Mouse (Mus musculus) liver, embryonic 15.5 days (tissue): ENCODE results near the gene Tlcd2. TPM values are rescaled to one million over a fixed set of nuclear protein-coding genes. Genes with fewer than 3 reads are reported as not detected.

Experiments
- ATAC-seq: fragments of 200-750 bp; cut with Nextera tagmentation; 2 replicates; pipeline ENCODE4 v1.8.0; 2017; ENCODE audit warnings: moderate number of reproducible peaks, mild to moderate bottlenecking, moderate library complexity; ENCODE audit not compliant: insufficient read depth
- H3K27ac ChIP-seq: fragments of 300-500 bp; sonication (generic); replicated peaks from 2 replicates; pipeline ENCODE4 v1.5.1; 2015; ENCODE audit warnings: mild to moderate bottlenecking, inconsistent platforms
- H3K27me3 ChIP-seq: fragments of 300-500 bp; sonication (generic); 2 replicates; pipeline ENCODE4 v1.6.1; 2015; ENCODE audit warnings: mild to moderate bottlenecking, inconsistent platforms
- H3K36me3 ChIP-seq: fragments of 300-500 bp; sonication (generic); replicated peaks from 2 replicates; pipeline ENCODE4 v1.6.1; 2015; ENCODE audit warnings: moderate library complexity, mild to moderate bottlenecking, inconsistent platforms
- H3K4me1 ChIP-seq: fragments of 300-500 bp; sonication (generic); replicated peaks from 2 replicates; pipeline ENCODE4 v1.6.1; 2015; ENCODE audit warnings: inconsistent platforms
- H3K4me2 ChIP-seq: fragments of 300-500 bp; sonication (generic); 2 replicates; pipeline ENCODE4 v1.6.1; 2015; ENCODE audit warnings: moderate library complexity, mild to moderate bottlenecking, inconsistent platforms
- H3K4me3 ChIP-seq: fragments of 300-500 bp; sonication (generic); replicated peaks from 2 replicates; pipeline ENCODE4 v1.5.1; 2015; ENCODE audit warnings: mild to moderate bottlenecking, inconsistent platforms
- H3K9ac ChIP-seq: fragments of 300-500 bp; sonication (generic); 2 replicates; pipeline ENCODE4 v1.6.1; 2015; ENCODE audit warnings: moderate library complexity, mild to moderate bottlenecking, inconsistent platforms
- H3K9me3 ChIP-seq: fragments of 300-500 bp; sonication (generic); replicated peaks from 2 replicates; pipeline ENCODE4 v1.6.1; 2016; ENCODE audit warnings: inconsistent platforms
- WGBS: fragments of 180-500 bp; shearing (Covaris S2); methylation state at CpG from one replicate; pipeline ENCODE4 v1.1.7; 2015; ENCODE audit warnings: mixed read lengths; ENCODE audit not compliant: insufficient replicate concordance; 5-methylcytosine and 5-hydroxymethylcytosine counted together
- polyA plus RNA-seq: library from polyadenylated mRNA; unstranded; fragments of >200 nt; fragmentation: Nextera tagmentation; extraction: Ambion mirVana; gene quantifications from 2 replicates; pipeline ENCODE4 v1.2.1, GENCODE M21; 2015

Gene Tlcd2
- polyA plus RNA-seq: 18.8 and 19.9 TPM in 2 replicates

DNA sequence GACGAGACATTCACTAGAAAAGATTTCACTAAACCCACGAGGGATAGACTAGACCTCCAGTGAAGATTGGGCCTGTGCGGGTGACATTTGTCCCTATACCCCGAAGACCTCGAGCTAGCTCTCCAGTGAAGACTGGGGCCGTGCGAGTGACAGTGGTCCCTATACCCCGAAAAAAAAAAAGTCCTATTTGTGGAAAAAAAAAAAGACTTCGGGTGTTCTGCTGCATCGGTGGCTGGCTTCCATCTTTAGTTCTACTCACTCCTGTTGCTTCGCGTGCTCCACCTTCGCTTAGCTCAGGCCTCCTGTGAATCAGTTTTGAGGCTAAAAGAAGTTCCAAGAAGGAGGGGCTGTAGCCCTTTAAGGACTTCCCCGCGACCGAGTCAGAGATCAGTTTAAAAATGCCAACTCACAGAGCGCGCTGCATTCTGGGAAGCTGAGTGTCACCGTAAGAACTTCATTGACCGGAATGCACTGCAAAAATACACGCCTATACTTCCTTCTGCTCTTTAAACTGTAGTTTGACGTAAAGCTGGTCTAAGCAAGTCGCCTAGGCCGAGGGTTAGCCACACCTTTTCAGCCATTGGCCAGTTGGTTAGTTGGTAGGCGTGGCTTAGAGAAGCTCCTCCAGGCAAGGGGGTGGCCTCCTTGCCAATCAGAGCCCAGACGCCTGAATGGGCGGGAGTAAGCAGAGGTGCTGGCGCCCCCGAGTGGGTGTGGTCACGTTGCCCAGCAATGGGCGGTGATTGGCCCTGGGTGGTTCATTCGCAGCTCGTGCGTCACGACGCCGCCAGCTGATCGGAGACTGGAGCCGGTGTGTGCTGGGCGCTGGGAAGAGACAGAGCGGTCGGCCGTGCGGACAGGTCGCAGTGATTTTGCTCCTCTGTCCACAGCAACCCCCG is at the start of gene Tlcd2:
Gene Tlcd2 (plus strand): TSS at position 872 of the 899 bp plus-strand sequence.
- H3K4me1 ChIP-seq: peaks cover 81% of the 10 kb centered on the region
- H3K9ac ChIP-seq: peak within 1 kb of the TSS; percentile 96
- H3K4me2 ChIP-seq: peak within 1 kb of the TSS; percentile 92
- under 1% methylated on average over 46 of the region's 46 CpGs for WGBS
- H3K9me3 ChIP-seq: no peaks in the 10 kb centered on the region
- no peaks in the 10 kb centered on the region for H3K27me3 ChIP-seq
- peak; percentile 85 for ATAC-seq
- peak within 1 kb of the TSS; percentile 97 for H3K4me3 ChIP-seq
- H3K27ac ChIP-seq: peak within 1 kb of the TSS; percentile 99
- peaks cover 30% of the 10 kb centered on the region for H3K36me3 ChIP-seq

DNA sequence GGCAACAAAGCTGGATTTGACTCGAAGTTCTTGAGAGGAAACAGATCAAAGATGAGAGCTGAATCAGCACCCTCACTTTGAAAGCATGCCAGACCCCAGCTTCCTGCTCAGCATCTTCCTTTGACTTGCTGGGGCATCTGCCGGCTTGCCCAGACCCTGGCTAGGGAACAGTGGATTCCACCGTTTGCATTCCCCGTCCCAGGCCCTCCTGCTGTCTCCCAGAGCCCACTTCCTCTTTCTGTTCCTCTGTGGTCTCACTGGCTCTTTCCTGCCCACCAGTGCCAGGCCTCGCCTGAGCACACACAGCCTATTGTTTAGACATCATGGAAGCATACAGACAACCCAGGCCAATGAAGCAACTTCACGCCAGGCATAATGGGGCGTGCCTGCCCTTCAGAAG is 46.4 kb upstream of the Tlcd2 start:
- H3K27ac ChIP-seq: no peak overlapping the region
- no peak overlapping the region for H3K9ac ChIP-seq
- ATAC-seq: no peak
- no peaks in the 10 kb centered on the region for H3K9me3 ChIP-seq
- H3K4me1 ChIP-seq: no peaks in the 10 kb centered on the region; the same call in 1 of the 2 replicates
- H3K27me3 ChIP-seq: no peaks in the 10 kb centered on the region
- no peak overlapping the region for H3K4me3 ChIP-seq
- H3K36me3 ChIP-seq: peaks cover 12% of the 10 kb centered on the region; the same call in 1 of the 2 replicates
- no peak overlapping the region for H3K4me2 ChIP-seq
- 16% methylated on average over 7 of the region's 7 CpGs for WGBS

DNA sequence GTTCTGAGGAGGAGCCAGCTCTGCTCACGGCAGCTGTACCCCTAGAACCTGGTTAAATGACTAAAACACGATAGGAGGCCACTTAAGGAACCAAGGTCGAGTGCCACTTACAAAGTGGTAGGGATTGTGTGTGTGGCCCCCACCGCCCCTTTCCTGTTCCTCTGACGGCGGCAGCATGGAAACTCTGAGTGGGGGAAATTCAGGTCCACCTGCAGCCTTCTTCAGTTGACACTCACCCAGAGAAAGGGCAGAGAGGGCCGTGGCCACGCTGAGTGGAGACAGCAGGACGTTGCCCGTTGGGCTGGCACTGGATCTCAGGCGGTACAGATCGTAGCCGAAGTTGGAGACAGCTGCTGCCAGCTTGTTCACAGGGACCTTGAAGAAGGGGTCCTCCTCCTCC is 45.5 kb upstream of the Tlcd2 start:
- Histone ChIP-seq H3K27ac (no peak overlapping the region), H3K4me2 (no peak overlapping the region), H3K27me3 (no peaks in the 10 kb centered on the region; the same call in 1 of the 2 replicates), H3K9me3 (no peaks in the 10 kb centered on the region), H3K4me1 (peaks cover 3% of the 10 kb centered on the region; the same call in 1 of the 2 replicates), H3K9ac (no peak overlapping the region), H3K36me3 (peaks cover 12% of the 10 kb centered on the region; the same call in 1 of the 2 replicates), H3K4me3 (no peak overlapping the region)
- 55% methylated on average over 13 of the region's 13 CpGs for WGBS
- ATAC-seq: no peak

DNA sequence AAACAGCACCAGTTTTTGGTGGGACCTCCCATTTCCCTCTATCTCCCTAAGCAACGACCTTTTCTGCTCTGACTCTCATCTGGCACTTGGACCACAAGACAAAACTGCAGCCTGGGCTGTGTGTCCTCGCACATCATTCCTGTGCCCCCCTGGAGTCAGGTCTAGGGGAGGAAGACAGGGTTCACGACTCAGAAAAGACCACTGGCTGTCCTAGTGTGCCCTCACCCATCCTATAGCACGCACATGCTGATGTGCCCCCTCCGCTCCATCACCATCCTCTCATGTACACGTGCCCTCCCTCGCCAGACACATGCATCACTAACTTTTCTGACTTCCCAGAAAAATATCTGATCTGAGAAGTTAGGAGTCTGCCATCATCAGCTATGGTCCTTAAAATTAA is 41.5 kb upstream of the Tlcd2 start:
- Histone ChIP-seq H3K4me2 (no peak overlapping the region), H3K27ac (no peak overlapping the region), H3K4me1 (peaks cover 20% of the 10 kb centered on the region; the same call in 1 of the 2 replicates), H3K4me3 (no peak overlapping the region), H3K9me3 (no peaks in the 10 kb centered on the region), H3K36me3 (no peaks in the 10 kb centered on the region), H3K27me3 (peaks cover 13% of the 10 kb centered on the region), H3K9ac (no peak overlapping the region)
- 63% methylated on average over 7 of the region's 7 CpGs for WGBS
- ATAC-seq: no peak

DNA sequence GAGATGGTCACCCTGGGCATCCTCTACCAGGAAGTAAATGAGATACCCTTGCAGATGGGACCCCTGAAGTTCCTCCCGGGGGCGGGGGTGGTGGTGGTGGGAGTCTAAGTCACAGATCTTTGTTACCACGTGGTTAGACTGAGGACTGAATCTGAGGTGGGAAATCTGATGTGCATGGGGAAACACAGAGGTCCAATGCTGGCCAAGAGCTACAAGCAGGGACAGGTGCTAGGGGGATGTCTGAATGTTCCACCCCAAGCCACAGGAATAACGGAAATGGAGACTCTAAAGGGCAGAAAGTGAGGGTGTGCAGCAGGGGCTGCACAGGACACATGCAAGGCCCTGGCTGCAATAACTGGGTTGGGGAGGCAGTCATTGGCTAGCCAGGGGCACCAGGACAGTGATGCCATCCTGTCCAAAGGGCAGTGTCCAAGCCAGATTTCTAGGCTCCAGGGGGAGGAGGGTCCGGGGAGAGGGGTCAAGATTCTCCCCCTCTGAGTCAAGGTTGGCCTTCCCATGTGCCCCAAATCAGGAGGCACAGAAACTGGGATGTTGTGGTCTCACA is 40.6 kb upstream of the Tlcd2 start:
- peaks cover 13% of the 10 kb centered on the region for H3K27me3 ChIP-seq
- ATAC-seq: no peak
- no peaks in the 10 kb centered on the region for H3K36me3 ChIP-seq
- peaks cover 22% of the 10 kb centered on the region; the same call in 1 of the 2 replicates for H3K4me1 ChIP-seq
- peak overlapping the region; percentile 46 for H3K4me2 ChIP-seq
- 48% methylated on average over 5 of the region's 5 CpGs for WGBS
- no peak overlapping the region for H3K27ac ChIP-seq
- no peaks in the 10 kb centered on the region for H3K9me3 ChIP-seq
- H3K9ac ChIP-seq: no peak overlapping the region
- peak overlapping the region; percentile 50; the same call in 1 of the 2 replicates for H3K4me3 ChIP-seq

DNA sequence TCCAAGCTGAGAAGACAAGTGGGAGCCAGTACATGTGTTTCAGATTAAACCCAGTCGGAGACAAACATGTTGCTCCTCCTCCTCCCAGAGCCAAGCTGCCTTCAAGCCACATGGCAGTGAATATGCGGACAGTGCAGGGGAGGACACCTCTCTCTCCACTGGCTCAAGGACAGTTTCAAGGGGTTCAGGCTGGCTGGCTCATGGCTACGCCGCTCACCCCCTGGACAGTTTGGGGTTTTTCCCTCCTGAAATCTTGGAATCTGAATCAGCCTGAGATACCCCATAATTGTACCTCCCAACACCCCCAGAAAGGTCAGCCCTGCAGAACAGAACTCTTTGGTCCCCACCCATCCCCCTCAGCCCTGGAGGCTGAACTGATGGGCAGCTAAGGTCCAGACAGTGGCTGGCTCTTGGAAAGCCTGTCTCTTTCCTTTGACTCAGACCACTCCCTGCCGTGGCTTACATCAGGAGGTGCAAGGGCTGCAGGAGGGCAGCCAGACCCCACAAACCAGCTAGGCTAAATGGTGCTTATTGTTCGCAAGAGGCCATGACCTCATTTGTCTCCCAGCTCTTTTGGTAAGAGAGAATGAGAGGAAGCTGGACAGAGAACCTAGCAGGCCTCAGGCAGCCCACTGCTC is 40.0 kb upstream of the Tlcd2 start:
- Histone ChIP-seq H3K4me1 (peaks cover 22% of the 10 kb centered on the region; the same call in 1 of the 2 replicates), H3K36me3 (no peaks in the 10 kb centered on the region), H3K27ac (no peak overlapping the region), H3K4me2 (peak overlapping the region; percentile 46), H3K9ac (peak overlapping the region; percentile 39; the same call in 1 of the 2 replicates), H3K4me3 (peak overlapping the region; percentile 50), H3K27me3 (peaks cover 13% of the 10 kb centered on the region), H3K9me3 (no peaks in the 10 kb centered on the region)
- WGBS: 56% methylated on average over 6 of the region's 6 CpGs
- ATAC-seq: 0 out of 2 replicates have a peak, but pooled peaks have one; percentile 29

DNA sequence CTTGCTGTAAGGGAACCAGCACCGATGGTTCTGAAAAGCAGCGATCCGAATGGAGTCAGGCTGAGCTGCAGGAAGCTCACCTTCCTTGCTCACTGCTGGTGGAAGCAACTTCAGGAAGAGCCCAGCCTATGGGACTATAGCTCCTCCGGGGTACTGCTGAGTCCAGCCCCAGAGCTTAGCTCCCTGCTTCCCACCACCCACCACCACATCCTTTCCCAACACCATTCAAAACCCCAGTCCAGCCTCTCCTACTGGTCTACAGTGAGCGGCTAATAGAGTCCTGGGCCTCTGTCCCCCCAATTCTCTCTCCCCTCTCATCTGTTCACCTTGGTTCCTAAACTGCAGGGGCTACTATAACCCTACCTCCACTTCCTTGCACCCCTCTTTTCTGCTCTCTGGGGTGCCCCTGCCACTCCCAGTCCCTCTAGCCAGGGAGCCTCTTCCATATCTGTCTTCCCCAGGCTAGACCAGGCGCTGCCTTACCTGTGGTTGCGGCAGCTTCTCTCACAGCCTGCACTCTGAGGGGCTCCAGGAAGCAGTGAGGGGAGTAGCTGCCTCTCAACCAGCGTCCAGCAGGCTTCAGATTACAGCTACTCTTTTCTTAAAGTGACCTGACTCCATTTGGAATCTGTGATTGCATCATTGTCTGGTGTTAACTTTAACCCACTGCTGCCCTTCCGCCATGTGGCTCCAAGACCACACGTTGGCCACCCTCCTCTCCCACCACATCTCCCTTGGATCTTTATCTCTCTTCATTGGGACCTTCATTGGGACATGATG is 39.3 kb upstream of the Tlcd2 start, which contains the start of gene Serpinf1:
Gene Serpinf1 (minus strand): TSS at position 689 of the 780 bp plus-strand sequence.
- Histone ChIP-seq H3K4me1 (peaks cover 22% of the 10 kb centered on the region; the same call in 1 of the 2 replicates), H3K9ac (peak within 1 kb of the TSS; percentile 39; the same call in 1 of the 2 replicates), H3K9me3 (no peaks in the 10 kb centered on the region), H3K27me3 (peaks cover 13% of the 10 kb centered on the region), H3K4me2 (peak within 1 kb of the TSS; percentile 46), H3K4me3 (peak within 1 kb of the TSS; percentile 50), H3K27ac (peak within 1 kb of the TSS; percentile 33), H3K36me3 (no peaks in the 10 kb centered on the region)
- 27% methylated on average over 10 of the region's 10 CpGs for WGBS
- ATAC-seq: peak; percentile 28

DNA sequence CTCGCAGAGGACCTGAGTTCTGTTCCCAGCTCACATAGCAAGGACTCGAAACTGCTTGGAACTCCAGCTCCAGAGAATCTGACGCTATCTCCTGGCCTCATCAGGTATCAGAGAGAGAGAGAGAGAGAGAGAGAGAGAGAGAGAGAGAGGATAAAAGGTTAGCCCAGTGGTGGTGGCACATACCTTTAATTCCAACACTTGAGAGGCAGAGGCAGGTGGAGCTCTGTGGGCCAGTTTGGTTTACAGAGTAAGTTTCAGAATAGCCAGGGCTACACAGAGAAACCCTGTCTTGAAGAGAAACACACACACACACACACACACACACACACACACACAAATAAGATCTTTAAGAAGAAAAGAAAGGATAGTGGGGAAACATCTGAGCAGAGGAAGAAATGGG is 38.4 kb upstream of the Tlcd2 start:
- H3K4me1 ChIP-seq: peaks cover 22% of the 10 kb centered on the region; the same call in 1 of the 2 replicates
- ATAC-seq: no peak
- H3K9ac ChIP-seq: no peak overlapping the region
- H3K4me3 ChIP-seq: no peak overlapping the region
- 57% methylated on average over 3 of the region's 3 CpGs for WGBS
- H3K4me2 ChIP-seq: peak overlapping the region; percentile 18; the same call in 1 of the 2 replicates
- no peaks in the 10 kb centered on the region for H3K9me3 ChIP-seq
- no peak overlapping the region; the same call in 1 of the 2 replicates for H3K27ac ChIP-seq
- H3K36me3 ChIP-seq: no peaks in the 10 kb centered on the region
- peaks cover 13% of the 10 kb centered on the region for H3K27me3 ChIP-seq

DNA sequence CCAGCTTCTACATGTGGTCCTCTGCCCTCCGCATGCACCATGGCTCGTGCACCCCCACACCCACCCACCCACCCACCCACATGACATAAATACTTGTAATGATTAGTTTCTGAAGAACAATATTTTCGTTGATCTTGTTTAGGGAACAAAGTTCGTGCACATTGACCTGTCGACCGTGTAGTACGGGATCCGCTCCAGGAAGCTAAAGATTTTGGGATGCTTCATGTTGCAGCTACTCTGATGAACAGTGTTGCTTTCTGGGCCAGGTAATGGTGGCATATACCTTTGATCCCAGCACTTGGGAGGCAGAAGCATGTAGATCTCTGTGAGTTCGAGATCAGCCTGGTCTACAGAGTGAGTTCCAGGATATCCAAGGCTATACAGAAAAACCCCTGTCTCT is 37.5 kb upstream of the Tlcd2 start:
- no peak overlapping the region for H3K4me3 ChIP-seq
- peaks cover 26% of the 10 kb centered on the region; the same call in 1 of the 2 replicates for H3K4me1 ChIP-seq
- H3K4me2 ChIP-seq: no peak overlapping the region
- ATAC-seq: no peak
- no peak overlapping the region for H3K27ac ChIP-seq
- 66% methylated on average over 9 of the region's 9 CpGs for WGBS
- peaks cover 13% of the 10 kb centered on the region for H3K27me3 ChIP-seq
- H3K36me3 ChIP-seq: no peaks in the 10 kb centered on the region
- no peaks in the 10 kb centered on the region for H3K9me3 ChIP-seq
- H3K9ac ChIP-seq: no peak overlapping the region

DNA sequence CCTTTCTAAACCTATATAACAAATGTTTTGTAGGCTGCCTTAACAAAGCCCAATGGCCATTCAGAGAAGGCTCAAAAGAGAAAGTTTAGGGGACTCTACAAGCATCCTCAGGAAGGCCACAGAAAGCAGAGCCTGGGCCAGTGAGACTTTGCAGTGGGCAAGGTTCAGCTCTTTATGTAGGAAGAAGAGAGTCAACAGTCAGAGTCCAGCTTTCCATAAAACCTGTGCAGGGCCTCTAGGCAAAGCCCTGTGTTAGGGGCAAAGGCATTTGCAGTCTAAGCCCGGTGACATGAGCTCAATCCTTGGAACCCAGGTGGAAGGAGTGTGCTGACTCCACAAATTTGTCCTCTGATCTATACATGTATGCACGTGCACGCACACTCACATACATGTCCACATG is 37.1 kb upstream of the Tlcd2 start:
- H3K27me3 ChIP-seq: peaks cover 13% of the 10 kb centered on the region
- H3K27ac ChIP-seq: no peak overlapping the region; the same call in 1 of the 2 replicates
- 70% methylated on average over 3 of the region's 3 CpGs for WGBS
- no peaks in the 10 kb centered on the region for H3K9me3 ChIP-seq
- no peak overlapping the region for H3K4me2 ChIP-seq
- H3K4me1 ChIP-seq: peaks cover 29% of the 10 kb centered on the region
- H3K4me3 ChIP-seq: no peak overlapping the region
- peak; percentile 50 for ATAC-seq
- H3K9ac ChIP-seq: no peak overlapping the region
- H3K36me3 ChIP-seq: no peaks in the 10 kb centered on the region
